Mouse (Mus musculus) embryonic stem cell, embryonic (primary cell): ENCODE data around the gene Fgf11.

Source experiments
- CTCF ChIA-PET, 4 experiments: fragments of 300-600 bp in 2 of 4; fragments of 350-600 bp in 2 of 4; sonication (Branson Sonifier 250); formaldehyde crosslinking; loops; one replicate each; lab custom pipeline; 2022; ENCODE audit warnings: inconsistent platforms in 2 of 4; lab: Charles Lee
- POLR2A ChIA-PET, 4 experiments: fragments of 300-600 bp in 2 of 4; fragments of 350-600 bp in 2 of 4; sonication (Branson Sonifier 250); formaldehyde crosslinking; loops; one replicate each; lab custom pipeline; 2022; ENCODE audit warnings: antibody characterized with exemption in 4 of 4, inconsistent platforms in 1 of 4; lab: Charles Lee

Gene Fgf11

DNA sequence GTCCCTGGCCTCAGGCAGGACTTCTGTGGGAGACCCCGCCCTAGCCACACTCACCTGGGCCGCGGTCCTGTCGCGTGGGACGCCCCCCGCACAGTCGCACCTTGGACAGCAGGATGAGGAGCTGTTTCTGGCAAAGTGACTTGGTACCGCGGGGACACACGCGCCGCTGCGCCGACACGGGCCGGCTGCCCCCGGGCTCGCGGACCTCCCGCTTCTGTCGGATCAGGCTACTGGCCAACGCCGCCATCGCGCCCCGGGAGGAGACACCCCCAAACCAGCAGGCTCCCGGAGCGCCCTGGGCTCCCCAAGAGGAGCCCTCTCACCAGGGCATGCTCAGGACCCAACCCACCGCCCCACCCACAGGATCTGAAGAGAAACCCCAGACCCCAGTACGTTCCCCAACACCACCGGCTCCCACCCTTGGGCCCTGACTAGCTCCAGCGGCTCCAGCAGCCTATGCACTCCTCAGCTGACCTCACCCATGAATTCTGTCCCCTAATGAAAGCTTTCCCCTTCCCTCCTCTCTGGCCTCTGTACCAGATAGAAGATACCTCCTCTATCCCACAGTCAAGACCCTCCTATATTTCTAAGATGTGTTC, at the start of gene Fgf11:
Gene Fgf11, minus strand, starts transcription at position 479 of the 599 bp plus-strand sequence.
- ChIA-PET POLR2A (interaction anchor here (0.5 to 12.8 kb wide), 49 partner anchors 9 to 196 kb away, joined by 3 to 168 read pairs (median 7); partner anchors contain the start of genes Nlgn2 (in 3 of the 4), Tmem256 (in 3 of the 4), Polr2a (in 2 of the 4) and Slc35g3 (in 2 of the 4)), CTCF (interaction anchor here in 2 of 4 experiments (0.5 to 2.5 kb wide), 5 partner anchors 16 to 144 kb away, joined by 3 to 11 read pairs (median 3); no protein-coding TSS in a partner anchor)

GRCm38 (mm10) chr11:69850754-69851153, 49.1 kb upstream of the Fgf11 start:
- CTCF ChIA-PET = interaction anchor here in 2 of 4 experiments (1.0 to 2.0 kb wide), 2 partner anchors 13 to 38 kb away, joined by 3 to 4 read pairs; partner anchors contain the start of genes Nlgn2 (in 1 of the 2) and Tmem256 (in 1 of the 2)
- POLR2A ChIA-PET = interaction anchor here (0.5 to 4.5 kb wide), 12 partner anchors 12 to 169 kb away, joined by 3 to 23 read pairs (median 3); partner anchors contain the start of genes Nlgn2 (in 4 of the 4), Tmem256 (in 4 of the 4), 2810408A11Rik (in 1 of the 4) and Neurl4 (in 1 of the 4)

DNA sequence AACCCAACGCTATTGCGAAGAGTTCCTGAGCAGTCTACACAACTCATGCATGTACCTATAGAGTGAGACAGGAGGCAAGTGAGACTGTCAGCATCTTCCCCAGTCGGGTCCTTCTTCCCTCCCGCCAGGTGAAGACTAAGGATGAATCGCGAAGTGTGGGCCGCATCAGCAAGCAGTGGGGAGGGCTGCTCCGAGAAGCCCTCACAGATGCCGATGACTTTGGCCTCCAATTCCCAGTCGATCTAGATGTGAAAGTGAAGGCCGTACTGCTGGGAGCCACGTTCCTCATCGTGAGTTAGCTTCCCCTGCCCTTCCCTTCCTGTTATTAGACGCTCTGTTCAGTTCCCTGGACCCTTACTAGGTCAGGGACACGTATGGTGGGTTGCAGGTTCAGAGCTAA, 48.2 kb upstream of the Fgf11 start:
- ChIA-PET CTCF (interaction anchor here in 3 of 4 experiments (0.5 to 2.0 kb wide), 3 partner anchors 12 to 39 kb away, joined by 3 to 4 read pairs (median 3); partner anchors contain the start of genes Nlgn2 (in 1 of the 3) and Tmem256 (in 1 of the 3)), POLR2A (interaction anchor here in 2 of 4 experiments (1.0 to 4.5 kb wide), 6 partner anchors 11 to 51 kb away, joined by 3 to 23 read pairs (median 5); partner anchors contain the start of genes Nlgn2 (in 2 of the 2), Tmem256 (in 2 of the 2), 2810408A11Rik (in 1 of the 2) and Neurl4 (in 1 of the 2))

DNA sequence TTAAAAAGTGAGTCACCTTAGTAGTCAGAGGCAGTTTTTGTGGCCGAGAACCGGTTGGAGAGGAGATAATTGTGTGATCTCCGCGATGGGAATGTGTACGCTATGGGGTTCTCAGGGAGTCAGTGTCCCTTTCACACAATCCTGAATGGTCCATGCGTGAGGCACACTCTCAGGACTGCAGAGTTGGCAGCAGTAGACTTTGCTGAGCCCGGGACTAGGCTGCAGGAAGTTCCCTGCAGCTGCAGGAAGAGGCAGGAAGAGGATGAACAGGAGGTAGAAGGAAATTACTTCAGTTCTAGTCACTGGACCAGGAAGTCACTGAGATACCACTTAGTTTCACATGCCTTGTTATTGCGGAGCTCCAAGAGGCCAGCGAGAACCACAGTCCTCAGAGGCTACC, 47.5 kb upstream of the Fgf11 start:
- ChIA-PET CTCF (interaction anchor here in 2 of 4 experiments (0.5 to 2.0 kb wide), 2 partner anchors 12 to 22 kb away, joined by 3 to 4 read pairs; partner anchors contain the start of genes Nlgn2 (in 1 of the 2) and Tmem256 (in 1 of the 2)), POLR2A (interaction anchor here in 1 of 4 experiments (1.2 to 4.5 kb wide), 5 partner anchors 10 to 49 kb away, joined by 3 to 23 read pairs (median 4); partner anchors contain the start of genes Nlgn2 and Tmem256)

- ChIA-PET POLR2A (interaction anchor here in 3 of 4 experiments (1.0 to 2.4 kb wide), 11 partner anchors 9 to 91 kb away, joined by 3 to 13 read pairs (median 5); partner anchors contain the start of genes Tmem256 (in 3 of the 3), Nlgn2 (in 2 of the 3), Eif5a (in 1 of the 3) and Tmem95 (in 1 of the 3)), CTCF (no interaction called here)
Observed at GRCm38 (mm10) chr11:69848021-69848420, 46.4 kb upstream of the Fgf11 start.

- ChIA-PET POLR2A (interaction anchor here (0.6 to 2.4 kb wide), 16 partner anchors 8 to 174 kb away, joined by 3 to 13 read pairs (median 4); partner anchors contain the start of genes Tmem256 (in 4 of the 4), Nlgn2 (in 3 of the 4), Tnk1 (in 2 of the 4) and Eif5a (in 1 of the 4)), CTCF (interaction anchor here in 2 of 4 experiments (0.6 to 1.2 kb wide), 4 partner anchors 9 to 42 kb away, joined by 3 to 4 read pairs (median 4); partner anchors contain the start of genes Nlgn2 (in 1 of the 2), Tmem102 (in 1 of the 2) and Tmem256 (in 1 of the 2))
Observed at GRCm38 (mm10) chr11:69846738-69847688, 45.4 kb upstream of the Fgf11 start.

GRCm38 (mm10) chr11:69846198-69846680, 44.6 kb upstream of the Fgf11 start, which contains the start of gene Plscr3:
Gene Plscr3 (plus strand): TSS chr11:69846376.
- ChIA-PET POLR2A (interaction anchor here (0.9 to 2.4 kb wide), 11 partner anchors 8 to 89 kb away, joined by 3 to 13 read pairs (median 4); partner anchors contain the start of genes Tmem256 (in 4 of the 4), Nlgn2 (in 3 of the 4) and Tnk1 (in 2 of the 4)), CTCF (interaction anchor here in 1 of 4 experiments (0.6 to 1.0 kb wide), 2 partner anchors 17 to 40 kb away, joined by 3 to 4 read pairs; no protein-coding TSS in a partner anchor)

- ChIA-PET POLR2A (interaction anchor here in 3 of 4 experiments (0.6 to 4.2 kb wide), 79 partner anchors 8 to 470 kb away, joined by 3 to 83 read pairs (median 9); partner anchors contain the start of genes Eif5a (in 3 of the 3), Tmem102 (in 3 of the 3), 2810408A11Rik (in 2 of the 3) and Ctdnep1 (in 2 of the 3)), CTCF (interaction anchor here in 2 of 4 experiments (1.1 to 1.9 kb wide), 10 partner anchors 8 to 363 kb away, joined by 3 to 16 read pairs (median 4); partner anchors contain the start of gene Tmem95 (in 1 of the 2))
Observed at GRCm38 (mm10) chr11:69838714-69839104, 37.1 kb upstream of the Fgf11 start.

DNA sequence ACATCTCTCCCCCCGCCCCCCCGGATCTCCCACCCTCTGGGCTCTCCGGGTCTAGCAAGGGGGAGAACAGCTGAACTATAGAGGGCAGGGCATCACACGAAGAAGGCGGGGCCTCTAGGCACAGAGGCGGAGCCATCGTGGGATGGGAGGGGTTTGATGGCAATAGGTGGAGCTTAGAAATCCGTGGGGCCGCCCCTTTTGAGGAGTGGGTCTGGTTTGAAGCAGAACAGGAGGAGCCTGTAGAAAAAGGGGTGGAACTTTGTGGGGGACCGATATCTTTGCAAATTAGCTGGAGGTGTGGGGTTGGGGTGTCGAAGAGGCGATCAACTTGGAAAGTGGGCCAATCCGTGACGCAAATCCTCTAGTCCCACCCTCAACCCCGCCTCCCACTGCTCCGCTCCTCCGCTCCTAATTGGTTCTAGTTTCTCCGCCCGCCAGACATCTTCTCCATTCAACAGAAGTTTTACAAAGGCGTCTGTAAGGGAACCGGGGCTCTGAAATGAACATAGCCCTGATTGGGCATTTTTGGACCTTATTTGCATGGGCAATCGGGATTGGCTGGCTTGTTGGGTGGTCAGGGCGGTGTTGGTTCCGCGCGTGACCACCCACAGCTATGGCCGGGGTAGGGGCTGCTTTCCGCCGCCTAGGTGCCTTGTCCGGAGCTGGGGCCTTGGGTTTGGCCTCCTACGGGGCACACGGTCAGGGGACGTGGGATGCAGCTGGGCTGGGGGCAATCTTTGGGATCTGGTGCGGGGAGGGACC, 36.5 kb upstream of the Fgf11 start, which contains the start of gene Tmem256:
Gene Tmem256, plus strand, starts transcription at position 563 of the 762 bp plus-strand sequence.
- POLR2A ChIA-PET = interaction anchor here (0.6 to 4.2 kb wide), 128 partner anchors 9 to 809 kb away, joined by 3 to 83 read pairs (median 5); partner anchors contain the start of genes Eif5a (in 3 of the 4), Tmem102 (in 3 of the 4), Tnk1 (in 3 of the 4) and 2810408A11Rik (in 2 of the 4)
- CTCF ChIA-PET = interaction anchor here in 3 of 4 experiments (0.5 to 1.9 kb wide), 22 partner anchors 9 to 809 kb away, joined by 3 to 16 read pairs (median 4); partner anchors contain the start of genes 2810408A11Rik (in 1 of the 3), Fxr2 (in 1 of the 3), Neurl4 (in 1 of the 3) and Rnf167 (in 1 of the 3)

DNA sequence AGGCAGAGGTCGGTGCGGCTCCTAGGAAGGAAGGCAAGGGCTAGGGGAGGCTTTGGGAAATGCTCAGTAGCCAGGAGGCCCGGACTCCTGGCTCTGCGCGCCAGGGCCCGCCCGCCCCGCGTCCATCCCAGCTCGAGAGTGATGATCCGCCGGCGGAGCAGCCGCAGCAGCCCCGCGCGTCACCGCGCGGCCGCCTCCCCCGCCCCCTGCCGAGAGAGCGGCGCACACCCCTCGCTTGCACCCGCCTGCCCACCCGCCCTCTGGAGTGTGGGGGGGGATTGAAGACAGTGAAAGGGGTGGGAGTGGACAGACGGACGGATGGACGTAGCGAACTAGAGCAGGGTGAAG, 35.9 kb upstream of the Fgf11 start, which contains the start of gene Nlgn2:
Gene Nlgn2, minus strand, starts transcription at position 181 of the 348 bp plus-strand sequence.
- ChIA-PET POLR2A (interaction anchor here (0.6 to 4.2 kb wide), 123 partner anchors 9 to 809 kb away, joined by 3 to 83 read pairs (median 5); partner anchors contain the start of genes Eif5a (in 3 of the 4), Tmem102 (in 3 of the 4), Tnk1 (in 3 of the 4) and 2810408A11Rik (in 2 of the 4)), CTCF (interaction anchor here in 2 of 4 experiments (0.6 to 1.9 kb wide), 24 partner anchors 9 to 809 kb away, joined by 3 to 16 read pairs (median 4); partner anchors contain the start of genes 2810408A11Rik (in 1 of the 2), Fxr2 (in 1 of the 2), Neurl4 (in 1 of the 2) and Rnf167 (in 1 of the 2))

DNA sequence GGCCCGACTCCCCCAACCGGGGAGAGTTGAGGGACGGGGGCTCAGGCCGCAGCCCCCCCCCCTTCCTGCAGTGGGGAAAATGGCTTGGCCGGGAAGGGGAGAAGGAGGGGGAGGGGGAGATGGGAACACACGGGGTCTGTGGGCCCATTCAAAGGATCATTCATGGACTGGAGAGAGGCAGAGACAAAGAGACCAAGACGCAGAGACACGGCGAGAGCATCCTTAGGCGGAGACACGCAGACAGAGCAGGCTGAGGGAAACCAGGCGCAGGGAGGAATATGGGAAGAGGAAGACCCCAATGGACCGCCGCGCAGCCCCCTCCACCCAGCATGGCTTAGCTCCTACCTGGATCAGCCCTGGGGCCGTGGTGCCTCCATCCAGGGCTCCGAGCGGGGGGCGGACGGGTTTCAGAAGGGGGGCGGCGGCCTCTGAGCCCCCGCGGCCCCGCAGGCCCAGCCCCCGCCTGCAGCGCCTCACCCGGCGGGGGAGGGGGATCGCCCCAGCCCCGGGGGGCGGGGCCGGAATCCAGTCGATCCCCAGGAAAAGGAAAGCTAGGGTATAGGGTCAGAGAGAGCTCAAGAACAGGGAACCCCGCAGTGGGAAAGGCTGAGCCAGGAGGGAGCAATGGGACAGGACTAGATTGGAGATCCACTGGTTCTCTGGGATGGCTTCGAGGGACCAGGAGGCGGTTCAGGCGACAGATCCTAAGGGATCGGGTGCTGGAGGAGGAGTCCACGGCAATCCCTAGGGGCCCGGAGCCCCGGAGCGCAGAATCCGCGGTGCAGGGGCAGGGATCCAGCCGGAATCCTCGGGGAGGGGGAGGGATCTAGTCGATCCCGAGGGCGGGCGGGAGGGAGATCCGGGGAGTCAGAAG, 35.3 kb upstream of the Fgf11 start:
- ChIA-PET CTCF (interaction anchor here (0.5 to 1.9 kb wide), 19 partner anchors 8 to 695 kb away, joined by 3 to 16 read pairs (median 4); partner anchors contain the start of genes 2810408A11Rik (in 1 of the 4), Fxr2 (in 1 of the 4), Neurl4 (in 1 of the 4) and Tmem95 (in 1 of the 4)), POLR2A (interaction anchor here (0.6 to 4.2 kb wide), 73 partner anchors 8 to 778 kb away, joined by 3 to 83 read pairs (median 6); partner anchors contain the start of genes Tmem102 (in 3 of the 4), 2810408A11Rik (in 2 of the 4), Eif5a (in 2 of the 4) and Fgf11 (in 2 of the 4))

DNA sequence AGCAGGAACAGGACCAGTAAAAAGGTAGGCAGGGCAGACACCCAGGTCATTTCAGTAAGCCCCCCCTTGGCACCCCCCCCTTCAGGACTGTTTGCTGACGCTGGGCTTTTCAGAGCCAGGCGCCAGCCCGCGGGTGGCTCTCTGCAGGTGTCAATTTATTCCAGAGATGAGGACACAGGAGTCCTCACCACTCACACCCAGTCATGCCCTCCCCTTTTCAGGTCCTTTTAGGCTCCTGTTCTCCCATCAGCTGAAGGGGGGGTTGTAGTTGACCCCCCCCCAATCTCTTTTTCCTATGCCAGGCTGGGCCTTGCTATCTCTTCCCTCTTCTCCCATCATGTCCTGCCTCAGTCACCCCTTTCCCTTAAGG, 34.3 kb upstream of the Fgf11 start:
- POLR2A ChIA-PET = interaction anchor here in 2 of 4 experiments (1.3 to 4.2 kb wide), 7 partner anchors 35 to 98 kb away, joined by 3 to 83 read pairs (median 25); partner anchors contain the start of genes Fgf11 (in 2 of the 2), Polr2a (in 1 of the 2) and Tmem95 (in 1 of the 2)
- CTCF ChIA-PET = no interaction called here

- ChIA-PET CTCF (no interaction called here), POLR2A (interaction anchor here in 2 of 4 experiments (1.2 to 3.5 kb wide), 5 partner anchors 10 to 72 kb away, joined by 3 to 83 read pairs (median 7); partner anchors contain the start of genes Fgf11 (in 1 of the 2) and Tmem95 (in 1 of the 2))
Observed at GRCm38 (mm10) chr11:69835326-69835965, 33.8 kb upstream of the Fgf11 start.
